Mouse (Mus musculus) stomach, postnatal 0 days (tissue): ENCODE results near the gene Fgf4.

ENCODE experiments used
- CTCF ChIP-seq: IDR thresholded peaks from 2 replicates; pipeline ENCODE4 v1.5.1; 2016; ENCODE audit warnings: antibody characterized with exemption, low read depth, mild to moderate bottlenecking, moderate library complexity
- EP300 ChIP-seq: optimal IDR thresholded peaks from 2 replicates; pipeline ENCODE3; 2016; ENCODE audit warnings: antibody characterized with exemption

- TF ChIP-seq CTCF (no peak), EP300 (no peak)
Observed at GRCm38 (mm10) chr7:144867602-144868001, 20.4 kb downstream of the Fgf4 start.
